Mouse (Mus musculus) stomach, postnatal 0 days (tissue): ENCODE results near the gene Ankrd34c.

Source experiments
- CTCF ChIP-seq: IDR thresholded peaks from 2 replicates; pipeline ENCODE4 v1.5.1; 2016; ENCODE audit warnings: antibody characterized with exemption, low read depth, mild to moderate bottlenecking, moderate library complexity
- EP300 ChIP-seq: optimal IDR thresholded peaks from 2 replicates; pipeline ENCODE3; 2016; ENCODE audit warnings: antibody characterized with exemption

GRCm38 (mm10) chr9:89740041-89740440 is 1.8 kb upstream of the Ankrd34c start:
- TF ChIP-seq CTCF: no peak
- TF ChIP-seq EP300: no peak
